Mouse (Mus musculus) lung, postnatal 0 days (tissue): ENCODE data around the gene Nod1. TPM values are rescaled to one million over a fixed set of nuclear protein-coding genes. Genes with fewer than 3 reads are reported as not detected.

Source experiments
- ATAC-seq: fragments of 200-750 bp; cut with Nextera tagmentation; 2 replicates; pipeline ENCODE4 v1.8.0; 2017; ENCODE audit warnings: moderate library complexity
- DNase-seq: peaks from one replicate; pipeline ENCODE4 v3.0.0-alpha.2; 2016; ENCODE audit warnings: low spot score
- H3K27ac ChIP-seq: fragments of 300-500 bp; sonication (generic); 2 replicates; pipeline ENCODE4 v1.5.1; 2014; ENCODE audit warnings: antibody characterized with exemption, mild to moderate bottlenecking, low read length, mixed read lengths
- H3K27me3 ChIP-seq: fragments of 300-500 bp; sonication (generic); replicated peaks from 2 replicates; pipeline ENCODE4 v1.6.1; 2014; ENCODE audit warnings: low read length, mixed read lengths; ENCODE audit not compliant: insufficient read depth
- H3K36me3 ChIP-seq: fragments of 300-500 bp; sonication (generic); 2 replicates; pipeline ENCODE4 v1.6.1; 2014; ENCODE audit warnings: low read length, mixed read lengths; ENCODE audit not compliant: insufficient read depth
- H3K4me1 ChIP-seq: fragments of 300-500 bp; sonication (generic); 2 replicates; pipeline ENCODE4 v1.6.1; 2014; ENCODE audit warnings: antibody characterized with exemption, low read depth, low read length, mixed read lengths; ENCODE audit not compliant: insufficient read depth
- H3K4me2 ChIP-seq: fragments of 300-500 bp; sonication (generic); replicated peaks from 2 replicates; pipeline ENCODE4 v1.6.1; 2014; ENCODE audit warnings: low read depth, mild to moderate bottlenecking, low read length, moderate library complexity, mixed read lengths
- H3K4me3 ChIP-seq: fragments of 300-500 bp; sonication (generic); 2 replicates; pipeline ENCODE4 v1.5.1; 2014; ENCODE audit warnings: low read depth, low read length
- H3K9ac ChIP-seq: fragments of 300-500 bp; sonication (generic); replicated peaks from 2 replicates; pipeline ENCODE4 v1.6.1; 2014; ENCODE audit warnings: low read depth, mild to moderate bottlenecking
- H3K9me3 ChIP-seq: fragments of 300-500 bp; sonication (generic); 2 replicates; pipeline ENCODE4 v1.6.1; 2016; ENCODE audit warnings: low read length, mixed read lengths
- CTCF ChIP-seq: IDR thresholded peaks from 2 replicates; pipeline ENCODE4 v1.5.1; 2016; ENCODE audit warnings: antibody characterized with exemption, mild to moderate bottlenecking
- EP300 ChIP-seq: IDR thresholded peaks from 2 replicates; pipeline ENCODE4 v1.6.1; 2016; ENCODE audit warnings: antibody characterized with exemption, mild to moderate bottlenecking, control low read depth
- WGBS: fragments of 180-500 bp; shearing (Covaris S2); extraction: QIAGEN DNeasy Blood & Tissue Kit; methylation state at CpG from one replicate; pipeline ENCODE4 v1.1.7; 2014; 5-methylcytosine and 5-hydroxymethylcytosine counted together
- polyA plus RNA-seq: library from polyadenylated mRNA; unstranded; fragments of >200 nt; fragmentation: Nextera tagmentation; extraction: Ambion mirVana; gene quantifications from 2 replicates; pipeline ENCODE4 v1.2.1, GENCODE M21; 2015

Gene Nod1
- polyA plus RNA-seq, 1 experiment from 2014 or later: 12.7 TPM

DNA sequence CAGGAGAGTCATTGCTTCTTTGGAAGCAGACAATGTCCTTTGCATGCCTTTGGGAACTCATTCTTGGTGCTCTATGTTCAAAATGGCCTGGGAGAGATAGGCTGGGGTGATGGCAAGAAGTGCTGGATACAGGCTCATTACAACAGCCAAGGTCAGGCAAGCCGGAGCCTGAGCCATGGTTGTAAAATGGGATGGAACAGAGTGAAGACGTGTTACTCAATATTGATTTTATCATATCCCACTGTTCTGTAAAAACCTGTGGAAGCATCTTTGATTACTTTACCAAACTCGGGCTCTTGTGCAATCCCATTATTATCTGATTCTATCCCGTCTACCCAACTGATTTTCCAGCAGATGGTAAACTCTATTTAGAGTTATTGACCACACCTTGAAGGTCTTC is 28.9 kb upstream of the Nod1 start:
- H3K36me3 ChIP-seq: no peaks in the 10 kb centered on the region
- 80% methylated on average over 4 of the region's 4 CpGs for WGBS
- TF ChIP-seq EP300 (no peak), CTCF (no peak)
- no peak overlapping the region for H3K9ac ChIP-seq
- DNase-seq (no peak), ATAC-seq (no peak)
- no peaks in the 10 kb centered on the region for H3K27me3 ChIP-seq
- no peaks in the 10 kb centered on the region for H3K4me1 ChIP-seq
- H3K27ac ChIP-seq: no peak overlapping the region
- no peak overlapping the region for H3K4me3 ChIP-seq
- no peaks in the 10 kb centered on the region for H3K9me3 ChIP-seq
- no peak overlapping the region for H3K4me2 ChIP-seq

DNA sequence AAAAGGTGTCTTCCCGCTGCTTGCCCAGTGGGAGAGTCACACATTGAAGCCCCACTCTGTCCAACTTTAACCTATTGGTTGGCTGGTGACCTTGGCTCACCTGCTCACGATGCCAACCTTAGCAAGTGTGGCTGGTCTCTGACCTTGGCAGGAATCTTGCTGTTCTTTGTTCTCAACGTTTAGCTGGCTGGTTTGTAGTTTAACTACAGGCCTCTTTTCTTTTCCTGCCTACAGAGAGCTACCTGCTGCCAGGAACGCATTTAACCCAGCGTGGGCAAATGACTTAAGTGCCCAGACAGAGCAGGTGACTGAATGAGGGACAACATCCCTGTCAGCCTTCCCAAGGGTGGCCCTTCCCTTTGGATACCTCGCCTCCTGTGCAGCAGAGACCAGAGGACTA is 25.3 kb upstream of the Nod1 start:
- Histone ChIP-seq H3K4me3 (no peak overlapping the region), H3K9ac (no peak overlapping the region), H3K4me2 (no peak overlapping the region), H3K9me3 (no peaks in the 10 kb centered on the region), H3K27me3 (no peaks in the 10 kb centered on the region), H3K36me3 (no peaks in the 10 kb centered on the region), H3K4me1 (no peaks in the 10 kb centered on the region), H3K27ac (no peak overlapping the region)
- WGBS: 64% methylated on average over 6 of the region's 6 CpGs
- DNase-seq (no peak), ATAC-seq (no peak)
- no peak for TF ChIP-seq EP300
- TF ChIP-seq CTCF: no peak

DNA sequence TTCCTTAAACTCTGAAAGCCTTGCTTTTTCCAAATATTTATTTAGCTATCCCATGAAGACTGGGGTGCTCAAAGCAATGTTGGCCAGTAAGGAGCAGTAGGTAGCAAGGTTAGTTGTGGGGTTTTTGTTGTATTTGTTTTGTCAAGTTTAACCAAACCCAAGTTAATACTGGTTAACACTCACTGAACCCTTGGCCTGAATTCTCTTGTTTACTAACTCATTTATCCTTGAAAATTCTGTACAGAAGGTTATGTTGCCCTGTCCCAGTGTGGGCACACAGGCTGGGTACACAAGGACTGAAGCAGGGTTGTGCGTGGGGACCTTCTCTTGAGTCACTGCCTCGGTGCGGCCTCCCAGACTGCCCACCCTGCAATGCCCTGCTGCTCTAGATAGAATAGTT is 23.9 kb upstream of the Nod1 start:
- Histone ChIP-seq H3K27ac (no peak overlapping the region), H3K4me3 (no peak overlapping the region), H3K9ac (no peak overlapping the region), H3K4me2 (no peak overlapping the region), H3K4me1 (no peaks in the 10 kb centered on the region), H3K27me3 (no peaks in the 10 kb centered on the region), H3K36me3 (no peaks in the 10 kb centered on the region), H3K9me3 (no peaks in the 10 kb centered on the region)
- ATAC-seq: no peak
- DNase-seq: no peak
- 86% methylated on average over 3 of the region's 3 CpGs for WGBS
- TF ChIP-seq CTCF: no peak
- no peak for TF ChIP-seq EP300

DNA sequence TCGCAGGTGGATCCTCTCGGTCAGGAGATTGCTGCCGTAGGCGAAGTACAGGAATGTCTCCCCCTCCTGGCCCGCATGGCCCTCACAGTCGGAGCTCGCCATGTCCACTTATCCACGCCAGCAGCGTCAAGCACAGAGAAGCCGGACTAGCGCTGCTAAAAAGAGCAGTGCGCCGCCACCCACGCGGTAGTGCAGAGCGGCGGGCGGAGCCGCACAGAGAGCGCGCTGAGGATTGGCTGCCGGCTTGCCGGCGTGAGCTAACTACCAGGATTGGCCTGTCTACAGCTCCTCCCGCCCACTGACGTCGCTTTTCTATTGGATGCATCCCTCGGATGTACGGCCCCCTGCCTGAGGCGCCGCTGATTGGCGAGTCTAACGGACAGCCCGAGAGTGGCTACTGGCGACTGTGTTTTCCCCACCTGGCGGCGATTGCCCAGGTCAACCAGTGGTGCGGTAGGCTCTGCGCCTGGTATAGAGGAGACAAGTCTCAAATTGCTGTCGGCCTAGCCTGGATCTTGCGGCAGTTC is 20.4 kb upstream of the Nod1 start, which contains the start of gene Ggct:
Ggct (minus strand) TSS at position 217 of the 527 bp plus-strand sequence.
- Histone ChIP-seq H3K36me3 (no peaks in the 10 kb centered on the region), H3K4me2 (peak within 1 kb of the TSS; percentile 80), H3K9me3 (no peaks in the 10 kb centered on the region), H3K27me3 (no peaks in the 10 kb centered on the region), H3K4me3 (peak within 1 kb of the TSS; percentile 35), H3K9ac (no peak within 1 kb of the TSS; the same call in 1 of the 2 replicates), H3K4me1 (no peaks in the 10 kb centered on the region), H3K27ac (peak within 1 kb of the TSS; percentile 34)
- ATAC-seq: peak; percentile 100
- TF ChIP-seq EP300 (no peak), CTCF (peak; percentile 88)
- peak; percentile 99 for DNase-seq
- under 1% methylated on average over 40 of the region's 41 CpGs for WGBS

DNA sequence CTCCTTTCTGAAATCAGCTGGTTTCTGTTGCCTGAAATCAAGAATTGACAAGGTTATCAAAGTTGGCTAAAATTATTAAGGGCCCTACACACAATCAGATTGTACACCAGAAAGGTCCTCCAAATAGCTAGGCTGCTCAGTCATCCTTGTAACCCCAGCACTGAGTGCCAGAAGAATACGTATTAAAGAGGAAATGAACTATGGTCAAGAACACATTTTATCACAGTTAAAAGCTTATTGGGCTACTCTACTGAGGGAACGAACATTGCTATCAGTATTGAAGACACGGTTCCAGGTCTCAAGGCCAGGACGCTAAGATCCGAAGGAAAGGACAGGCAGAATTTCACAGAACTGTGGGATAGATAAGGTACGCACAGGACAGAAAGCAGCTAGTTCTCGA is 19.7 kb upstream of the Nod1 start:
- ATAC-seq (no peak), DNase-seq (peak; percentile 27)
- H3K9me3 ChIP-seq: no peaks in the 10 kb centered on the region
- H3K36me3 ChIP-seq: no peaks in the 10 kb centered on the region
- WGBS: 2% methylated on average over 7 of the region's 7 CpGs
- peak overlapping the region; percentile 80 for H3K4me2 ChIP-seq
- H3K27ac ChIP-seq: peak overlapping the region; percentile 34
- H3K4me1 ChIP-seq: no peaks in the 10 kb centered on the region
- TF ChIP-seq EP300: no peak
- no peak for TF ChIP-seq CTCF
- no peak overlapping the region for H3K9ac ChIP-seq
- peak overlapping the region; percentile 35 for H3K4me3 ChIP-seq
- no peaks in the 10 kb centered on the region for H3K27me3 ChIP-seq

DNA sequence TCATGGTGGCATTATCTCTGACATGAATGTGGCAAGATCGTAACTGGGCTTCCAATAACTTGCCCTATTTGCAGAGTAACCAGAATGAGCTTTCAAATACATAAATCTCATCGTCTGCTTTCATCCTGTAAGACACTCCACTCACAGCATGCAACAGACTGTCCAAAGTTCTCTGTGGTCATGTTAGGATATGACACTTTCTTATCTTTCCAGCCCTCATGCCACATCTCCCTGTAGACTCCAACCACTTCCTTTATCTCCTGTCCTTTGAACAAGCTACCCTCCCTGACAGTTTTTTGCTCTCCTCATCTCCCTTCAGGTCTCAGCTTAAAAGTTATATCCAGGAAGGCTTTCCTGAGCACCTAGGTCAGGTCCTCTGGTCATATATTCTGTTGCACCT is 18.8 kb upstream of the Nod1 start:
- H3K4me2 ChIP-seq: no peak overlapping the region

DNA sequence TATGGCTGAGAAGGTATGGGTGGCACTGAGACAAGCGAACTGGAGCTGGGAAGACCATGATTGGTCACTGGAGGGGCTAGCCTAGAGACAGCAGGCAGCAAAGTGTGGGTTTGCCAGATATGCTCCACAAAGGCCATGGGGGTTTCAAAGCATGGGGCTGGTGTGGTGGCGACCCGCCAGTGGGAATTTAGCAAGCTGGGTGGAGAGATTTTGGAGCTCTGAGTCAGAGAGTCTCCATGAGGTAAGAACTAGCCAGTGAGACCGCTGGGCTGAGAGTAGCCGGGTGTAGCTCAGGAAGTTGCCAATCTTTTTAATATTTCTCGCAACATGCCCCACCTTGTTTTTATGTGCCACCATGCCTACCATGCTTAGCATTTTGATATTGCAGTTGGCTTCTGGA is 15.7 kb upstream of the Nod1 start:
- Histone ChIP-seq H3K27me3 (no peaks in the 10 kb centered on the region), H3K36me3 (no peaks in the 10 kb centered on the region), H3K27ac (no peak overlapping the region), H3K9me3 (no peaks in the 10 kb centered on the region), H3K4me1 (no peaks in the 10 kb centered on the region), H3K4me3 (no peak overlapping the region), H3K4me2 (no peak overlapping the region), H3K9ac (no peak overlapping the region)
- WGBS: 94% methylated on average over 6 of the region's 6 CpGs
- DNase-seq: no peak
- ATAC-seq: no peak
- TF ChIP-seq EP300 (no peak), CTCF (no peak)

More for the DNA sequence above, 18.8 kb upstream of the Nod1 start:
- Histone ChIP-seq H3K36me3 (no peaks in the 10 kb centered on the region), H3K9me3 (no peaks in the 10 kb centered on the region), H3K4me1 (no peaks in the 10 kb centered on the region), H3K9ac (no peak overlapping the region), H3K4me3 (no peak overlapping the region), H3K27ac (no peak overlapping the region), H3K27me3 (no peaks in the 10 kb centered on the region)
- no peak for ATAC-seq
- DNase-seq: no peak
- TF ChIP-seq CTCF (no peak), EP300 (no peak)
- WGBS: 74% methylated on average over 2 of the region's 2 CpGs
